Mouse (Mus musculus) bone marrow, adult 2 months (tissue): Measurements from ENCODE around the gene Ccndbp1.

Experiments used
- CTCF ChIP-seq: fragments of 200-500 bp; IDR thresholded peaks from 2 replicates; pipeline ENCODE4 v1.5.1; 2011; ENCODE audit warnings: low read length, control low read depth; ENCODE audit not compliant: control insufficient read depth, insufficient read depth
- POLR2A ChIP-seq: fragments of 200-500 bp; IDR thresholded peaks from 2 replicates; pipeline ENCODE4 v1.6.1; 2011; ENCODE audit warnings: low read depth, mild to moderate bottlenecking, control low read depth, low read length, borderline replicate concordance; ENCODE audit not compliant: control insufficient read depth

DNA sequence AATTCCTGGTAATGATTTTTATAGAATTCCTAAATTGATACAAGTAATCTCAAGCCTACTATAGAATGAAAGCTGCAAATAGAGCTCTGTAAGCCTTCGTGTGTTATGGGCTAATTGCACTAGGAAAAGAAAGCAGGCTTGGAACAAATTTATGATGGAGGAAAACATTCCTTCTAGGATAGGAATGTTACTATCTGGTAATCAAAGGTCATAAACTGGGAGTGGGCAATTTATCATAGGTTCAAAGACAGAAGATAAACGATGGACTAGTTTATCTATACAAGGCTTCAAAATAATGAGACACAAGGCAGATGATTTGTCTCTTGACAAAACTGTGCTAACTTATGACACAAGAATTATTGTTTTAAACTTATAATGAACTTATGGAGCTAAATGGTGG is 53.1 kb downstream of the Ccndbp1 start:
- TF ChIP-seq CTCF (no peak), POLR2A (no peak)
